In the genomic region with DNA sequence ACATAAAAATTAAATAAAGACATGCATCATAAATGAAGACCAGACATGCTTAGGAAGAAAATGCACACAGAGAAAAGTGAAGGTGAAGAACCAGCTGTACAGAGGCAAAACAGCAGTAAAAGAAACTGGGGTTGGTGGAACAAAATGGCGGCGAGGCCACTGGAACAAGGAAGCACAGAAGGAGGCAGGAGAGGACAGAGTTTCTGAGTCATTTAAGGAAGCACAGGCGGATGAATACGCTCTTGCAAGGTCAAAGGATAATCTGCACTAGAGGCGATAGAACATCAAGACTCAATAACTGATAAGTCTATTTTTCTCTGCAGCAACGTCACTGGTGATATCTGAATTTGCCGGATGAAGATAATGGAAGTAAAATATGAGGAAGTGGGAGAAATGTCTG, we compare ENCODE assay signal across 23 mouse cellular contexts. TPM values are rescaled to one million over a fixed set of nuclear protein-coding genes. Genes with fewer than 3 reads are reported as not detected.
DNase-seq lines count a peak whose midpoint lies in the region; TF ChIP-seq lines count a peak whose summit lies in the region.
"Had no signal": no experiment of that assay in that cellular context is flagged by ENCODE, and none has a peak within 500 bp of the region (broad histone marks: within the 10 kb centered on the region; RNA-seq: fewer than 3 reads in every experiment).

No protein-coding gene starts in this region.

- no peak for TF ChIP-seq RAD21 in MEL (IDR thresholded peaks at IDR 0.05; ENCODE audit: low read depth, low read length)

- H3K27ac ChIP-seq in MEL (ENCODE audit: control insufficient read depth, low read depth, low read length): peak overlapping the region; percentile 50
- peak overlapping the region; percentile 89 for H3K27ac ChIP-seq in bone marrow macrophage, adult 2 months (ENCODE audit: insufficient read depth, low read depth, low read length)
- H3K27ac ChIP-seq in small intestine, adult 2 months (ENCODE audit: insufficient read depth, low read depth, low read length): peak overlapping the region; percentile 79
- H3K27ac ChIP-seq: embryonic facial prominence, embryonic 13.5 days; embryonic facial prominence, embryonic 15.5 days; forebrain, embryonic 10.5 days; forebrain, embryonic 12.5 days had no signal

- H3K9ac ChIP-seq in MEL (ENCODE audit: control insufficient read depth, low read depth, low read length, poor library complexity, severe bottlenecking): no peak overlapping the region
- H3K9ac ChIP-seq: embryonic facial prominence, embryonic 13.5 days; embryonic facial prominence, embryonic 15.5 days; forebrain, embryonic 12.5 days had no signal

- no peak overlapping the region for H3K4me3 ChIP-seq in MEL (ENCODE audit: control insufficient read depth in 1 of 2, insufficient read depth in 1 of 2, low read depth in 2 of 2, low read length in 2 of 2)
- H3K4me3 ChIP-seq in bone marrow macrophage, adult 2 months (ENCODE audit: insufficient read depth, low read length): no peak overlapping the region
- H3K4me3 ChIP-seq in small intestine, adult 2 months (ENCODE audit: low read depth, low read length): no peak overlapping the region
- H3K4me3 ChIP-seq: embryonic facial prominence, embryonic 13.5 days; embryonic facial prominence, embryonic 15.5 days; erythroblast, embryonic 14.5 days; forebrain, embryonic 10.5 days; forebrain, embryonic 12.5 days had no signal

- H3K79me2 ChIP-seq in MEL (ENCODE audit: control insufficient read depth, insufficient read depth, low read length, poor library complexity): peaks cover 26% of the 10 kb centered on the region

- intact Hi-C loops in heart, postnatal 10 days (cut with DNase I): loop anchor here (5.0 kb wide), 1 partner anchor 38 kb away; no protein-coding TSS in a partner anchor

- H3K9me3 ChIP-seq in MEL (replicated peaks; ENCODE audit: insufficient read depth, low read length): no peaks in the 10 kb centered on the region
- H3K9me3 ChIP-seq: embryonic facial prominence, embryonic 13.5 days; embryonic facial prominence, embryonic 15.5 days; forebrain, embryonic 10.5 days; forebrain, embryonic 12.5 days had no signal

- 39% methylated on average over 7 of the region's 7 CpGs for WGBS in small intestine, adult 2 months

- peak; percentile 11 for DNase-seq in heart, adult 8-10 months (ENCODE audit: low spot score)
- DNase-seq in heart, postnatal 10 days: no peak
- DNase-seq in MEL (ENCODE audit: low read depth, low spot score): peak; percentile 52
- no peak for DNase-seq in c-Kit-positive CD71-positive TER-119-positive erythroid progenitor cells, embryonic 14.5 days (ENCODE audit: low spot score)
- DNase-seq in kidney, postnatal 25 days: no peak
- no peak for DNase-seq in testis, postnatal 10 days (ENCODE audit: low spot score)
- DNase-seq: adrenal gland, postnatal 10 days; adrenal gland, postnatal 25 days; cerebellum, adult 11 months; cerebellum, adult 18-20 months; cerebellum, adult 8-10 months; cerebellum, adult 9-11 months; cerebellum, postnatal 14 days; cerebellum, postnatal 36 days; embryo, embryonic 11 days had no signal

- peaks cover 0 to 31% of the 10 kb centered on the region in 2 experiments; a peak in 2 of 4 replicates for H3K4me1 ChIP-seq in MEL (ENCODE audit: control insufficient read depth in 1 of 2, insufficient read depth in 2 of 2, low read length in 2 of 2)
- H3K4me1 ChIP-seq in bone marrow macrophage, adult 2 months (ENCODE audit: control insufficient read depth, insufficient read depth, low read length): peaks cover 42% of the 10 kb centered on the region
- peaks cover 14% of the 10 kb centered on the region; the same call in 1 of the 2 replicates for H3K4me1 ChIP-seq in small intestine, adult 2 months (ENCODE audit: control insufficient read depth, insufficient read depth, insufficient read length, low read length)

- TF ChIP-seq EP300 in MEL (IDR thresholded peaks at IDR 0.05; ENCODE audit: low read depth in 1 of 2, low read length in 2 of 2): peak in 1 of 2 experiments; percentile 16; a peak in 1 of 4 replicates

- H3K27me3 ChIP-seq in MEL (ENCODE audit: control insufficient read depth in 1 of 2, insufficient read depth in 2 of 2, low read length in 2 of 2): no peaks in the 10 kb centered on the region
- no peaks in the 10 kb centered on the region for H3K27me3 ChIP-seq in small intestine, adult 2 months (ENCODE audit: control insufficient read depth, insufficient read depth, low read length)
- H3K27me3 ChIP-seq: embryonic facial prominence, embryonic 13.5 days; embryonic facial prominence, embryonic 15.5 days; Patski had no signal

- TF ChIP-seq CTCF in MEL (IDR thresholded peaks at IDR 0.05 in 2 of 3, conservative IDR thresholded peaks at IDR 0.05 in 1 of 3; ENCODE audit: control insufficient read depth in 1 of 3, insufficient read depth in 1 of 3, low read depth in 2 of 3, low read length in 3 of 3, poor library complexity in 1 of 3, severe bottlenecking in 1 of 3): no peak
- no peak for TF ChIP-seq CTCF in bone marrow macrophage, adult 2 months (IDR thresholded peaks at IDR 0.05; ENCODE audit: low read depth, low read length)
- no peak for TF ChIP-seq CTCF in small intestine, adult 2 months (IDR thresholded peaks at IDR 0.05; ENCODE audit: extremely low read depth, insufficient read length, insufficient replicate concordance, low read depth, low read length)

- no peak for TF ChIP-seq POLR2A in MEL (IDR thresholded peaks at IDR 0.05; ENCODE audit: control insufficient read depth in 1 of 2, insufficient read depth in 1 of 2, low read depth in 1 of 2, low read length in 2 of 2, poor library complexity in 1 of 2)
- TF ChIP-seq POLR2A in bone marrow macrophage, adult 2 months (IDR thresholded peaks at IDR 0.05; ENCODE audit: borderline replicate concordance, low read depth, low read length): no peak
- TF ChIP-seq POLR2A in small intestine, adult 2 months (IDR thresholded peaks at IDR 0.05; ENCODE audit: low read depth, low read length): no peak

- peaks cover 0 to 27% of the 10 kb centered on the region in 2 experiments; a peak in 2 of 4 replicates for H3K36me3 ChIP-seq in MEL (ENCODE audit: control insufficient read depth in 1 of 2, insufficient read depth in 2 of 2, low read length in 2 of 2)
- no peaks in the 10 kb centered on the region for H3K36me3 ChIP-seq in small intestine, adult 2 months (ENCODE audit: control insufficient read depth, insufficient read depth, low read length)
- H3K36me3 ChIP-seq: embryonic facial prominence, embryonic 13.5 days; embryonic facial prominence, embryonic 15.5 days; forebrain, embryonic 12.5 days had no signal

TF ChIP-seq in MEL, 35 proteins besides CTCF, POLR2A, EP300 and RAD21:
- TF ChIP-seq CHD2 (IDR thresholded peaks at IDR 0.05; ENCODE audit: low read length) (no peak), TCF12 (IDR thresholded peaks at IDR 0.05; ENCODE audit: low read depth, low read length) (no peak), ELF1 (IDR thresholded peaks at IDR 0.05; ENCODE audit: low read depth, low read length) (peak; percentile 28; the same call in 1 of the 2 replicates), SIN3A (IDR thresholded peaks at IDR 0.05; ENCODE audit: low read length) (no peak), ETS1 (IDR thresholded peaks at IDR 0.05; ENCODE audit: low read depth, low read length) (no peak), USF1 (IDR thresholded peaks at IDR 0.05; ENCODE audit: low read depth, low read length) (no peak), BHLHE40 (IDR thresholded peaks at IDR 0.05; ENCODE audit: borderline replicate concordance, low read depth, low read length) (no peak), MAZ (IDR thresholded peaks at IDR 0.05; ENCODE audit: low read depth, low read length) (no peak), GATA1 (IDR thresholded peaks at IDR 0.05; ENCODE audit: low read depth, low read length) (peak; percentile 53), TAL1 (IDR thresholded peaks at IDR 0.05; ENCODE audit: low read length) (no peak), POLR2AphosphoS2 (IDR thresholded peaks at IDR 0.05; ENCODE audit: low read length) (no peak)

RNA-seq across cellular contexts. Expression of gene Agps, which starts 1.7 kb away (rescaled TPM):
- 10 to 100 TPM; 26.4 to 32.0 (median 27.2) TPM for total RNA-seq in heart, adult 8-10 months (2022)
- total RNA-seq in heart, postnatal 10 days (2021): 10 to 100 TPM; 44.1 to 44.8 TPM
- total RNA-seq in MEL (2012; rRNA removed): 47.8 and 49.0 TPM in 2 replicates
- polyA plus RNA-seq in MEL (2012; ENCODE audit: insufficient read depth in 1 of 2, insufficient read length in 2 of 2, low read depth in 1 of 2, low replicate concordance in 2 of 2, missing spikeins in 1 of 2): 10 to 100 TPM in 1 of 2 experiments, not detected in 1; 32.3 TPM
- 31.7 and 36.1 TPM in 2 replicates for polyA plus RNA-seq in bone marrow macrophage, adult 2 months (2012; ENCODE audit: insufficient read depth, insufficient read length, missing spikeins)
- 2.1 and 3.2 TPM in 2 replicates for polyA plus RNA-seq in small intestine, adult 2 months (2012; rRNA removed)

Comparison
In these comparisons a context has a peak if more than half of its experiments do, and no peak if none do; other contexts are left out.
1. DNase-seq: peak in heart, adult 8-10 months (single experiment) and MEL (single experiment); none in heart, postnatal 10 days (0 of 2), c-Kit-positive CD71-positive TER-119-positive erythroid progenitor cells, embryonic 14.5 days (single experiment), kidney, postnatal 25 days (0 of 2) and testis, postnatal 10 days (single experiment).
2. Peak in every context shown above with its lines, with median percentiles within 50 percentile points of each other: H3K27ac ChIP-seq.